Mouse (Mus musculus) liver, embryonic 16.5 days (tissue): ENCODE data around the gene Nadk. TPM values are rescaled to one million over a fixed set of nuclear protein-coding genes. Genes with fewer than 3 reads are reported as not detected.

Experiments used
- ATAC-seq: fragments of 200-750 bp; cut with Nextera tagmentation; 2 replicates; pipeline ENCODE4 v1.8.0; 2017; ENCODE audit warnings: low read depth, mild to moderate bottlenecking, moderate number of reproducible peaks, moderate library complexity
- H3K27ac ChIP-seq: fragments of 300-500 bp; sonication (generic); 2 replicates; pipeline ENCODE4 v1.5.1; 2014; ENCODE audit warnings: mild to moderate bottlenecking, low read length
- H3K27me3 ChIP-seq: fragments of 300-500 bp; sonication (generic); 2 replicates; pipeline ENCODE4 v1.6.1; 2014; ENCODE audit warnings: low read depth, low read length, mixed read lengths; ENCODE audit not compliant: control insufficient read depth, insufficient read depth
- H3K36me3 ChIP-seq: fragments of 300-500 bp; sonication (generic); 2 replicates; pipeline ENCODE4 v1.6.1; 2014; ENCODE audit warnings: mild to moderate bottlenecking; ENCODE audit not compliant: control insufficient read depth, insufficient read depth
- H3K4me1 ChIP-seq: fragments of 300-500 bp; sonication (generic); 2 replicates; pipeline ENCODE4 v1.6.1; 2014; ENCODE audit warnings: low read depth, low read length, mixed read lengths; ENCODE audit not compliant: control insufficient read depth
- H3K4me2 ChIP-seq: fragments of 300-500 bp; sonication (generic); 2 replicates; pipeline ENCODE4 v1.6.1; 2014; ENCODE audit warnings: low read depth, low read length, mixed read lengths
- H3K4me3 ChIP-seq: fragments of 300-500 bp; sonication (generic); 2 replicates; pipeline ENCODE4 v1.5.1; 2014; ENCODE audit warnings: low read depth, mild to moderate bottlenecking, low read length
- H3K9ac ChIP-seq: fragments of 300-500 bp; sonication (generic); 2 replicates; pipeline ENCODE4 v1.6.1; 2014; ENCODE audit warnings: low read depth, low read length
- H3K9me3 ChIP-seq: fragments of 300-500 bp; sonication (generic); replicated peaks from 2 replicates; pipeline ENCODE4 v1.6.1; 2016; ENCODE audit warnings: low read length; ENCODE audit not compliant: control insufficient read depth
- WGBS: fragments of 180-500 bp; shearing (Covaris S2); extraction: QIAGEN DNeasy Blood & Tissue Kit; methylation state at CpG from one replicate; pipeline ENCODE4 v1.1.7; 2014; ENCODE audit not compliant: insufficient replicate concordance; 5-methylcytosine and 5-hydroxymethylcytosine counted together
- polyA plus RNA-seq: library from polyadenylated mRNA; unstranded; fragments of >200 nt; fragmentation: Nextera tagmentation; extraction: Ambion mirVana; gene quantifications from 2 replicates; pipeline ENCODE4 v1.2.1, GENCODE M21; 2015

Gene Nadk
- polyA plus RNA-seq, 1 experiment from 2014 or later: 42.9 TPM

GRCm38 (mm10) chr4:155595777-155596176 lies 33.6 kb downstream of the Nadk start:
- Histone ChIP-seq H3K27me3 (no peaks in the 10 kb centered on the region), H3K9me3 (no peaks in the 10 kb centered on the region), H3K4me1 (peaks cover 21% of the 10 kb centered on the region), H3K27ac (no peak overlapping the region), H3K4me3 (no peak overlapping the region), H3K36me3 (no peaks in the 10 kb centered on the region; the same call in 1 of the 2 replicates), H3K4me2 (no peak overlapping the region), H3K9ac (no peak overlapping the region)
- ATAC-seq: no peak
- WGBS: 60% methylated on average over 3 of the region's 3 CpGs

- Histone ChIP-seq H3K27me3 (no peaks in the 10 kb centered on the region), H3K27ac (no peak overlapping the region), H3K36me3 (no peaks in the 10 kb centered on the region), H3K4me2 (no peak overlapping the region), H3K9ac (no peak overlapping the region), H3K4me1 (peaks cover 22% of the 10 kb centered on the region), H3K4me3 (no peak overlapping the region), H3K9me3 (no peaks in the 10 kb centered on the region)
- WGBS: 40% methylated on average over 5 of the region's 5 CpGs
- ATAC-seq: no peak
Observed at GRCm38 (mm10) chr4:155596606-155597005, 34.4 kb downstream of the Nadk start.

GRCm38 (mm10) chr4:155598536-155598935 lies 36.4 kb downstream of the Nadk start:
- no peak overlapping the region for H3K4me2 ChIP-seq

GRCm38 (mm10) chr4:155599901-155600825 lies 38.0 kb downstream of the Nadk start:
- no peaks in the 10 kb centered on the region for H3K36me3 ChIP-seq
- H3K27ac ChIP-seq: peak overlapping the region; percentile 95; the same call in 1 of the 2 replicates
- no peaks in the 10 kb centered on the region for H3K9me3 ChIP-seq
- H3K4me2 ChIP-seq: peak overlapping the region; percentile 88
- no peak for ATAC-seq
- WGBS: 55% methylated on average over 11 of the region's 11 CpGs
- no peaks in the 10 kb centered on the region for H3K27me3 ChIP-seq
- peak overlapping the region; percentile 96 for H3K4me3 ChIP-seq
- peaks cover 40% of the 10 kb centered on the region for H3K4me1 ChIP-seq
- no peak overlapping the region for H3K9ac ChIP-seq

More at GRCm38 (mm10) chr4:155598536-155598935, 36.4 kb downstream of the Nadk start:
- Histone ChIP-seq H3K9ac (no peak overlapping the region), H3K27me3 (no peaks in the 10 kb centered on the region), H3K4me3 (no peak overlapping the region), H3K27ac (no peak overlapping the region), H3K36me3 (no peaks in the 10 kb centered on the region), H3K9me3 (no peaks in the 10 kb centered on the region), H3K4me1 (peaks cover 34% of the 10 kb centered on the region)
- 20% methylated on average over 20 of the region's 20 CpGs for WGBS
- ATAC-seq: no peak

GRCm38 (mm10) chr4:155601091-155601996 lies 39.2 kb downstream of the Nadk start, which contains the start of gene Slc35e2:
Gene Slc35e2 (plus strand): TSS chr4:155601416.
- no peaks in the 10 kb centered on the region for H3K9me3 ChIP-seq
- peak within 1 kb of the TSS; percentile 96 for H3K4me3 ChIP-seq
- peak within 1 kb of the TSS; percentile 88 for H3K4me2 ChIP-seq
- peak within 1 kb of the TSS; percentile 91 for H3K9ac ChIP-seq
- peak within 1 kb of the TSS; percentile 95 for H3K27ac ChIP-seq
- under 1% methylated on average over 64 of the region's 65 CpGs for WGBS
- ATAC-seq: peak; percentile 92
- no peaks in the 10 kb centered on the region for H3K27me3 ChIP-seq
- H3K4me1 ChIP-seq: peaks cover 38% of the 10 kb centered on the region
- H3K36me3 ChIP-seq: no peaks in the 10 kb centered on the region

- no peaks in the 10 kb centered on the region for H3K9me3 ChIP-seq
- H3K27ac ChIP-seq: peak overlapping the region; percentile 95
- peak; percentile 12 for ATAC-seq
- H3K9ac ChIP-seq: peak overlapping the region; percentile 91
- H3K4me1 ChIP-seq: peaks cover 32% of the 10 kb centered on the region
- WGBS: under 1% methylated on average over 31 of the region's 31 CpGs
- H3K27me3 ChIP-seq: no peaks in the 10 kb centered on the region
- peak overlapping the region; percentile 96 for H3K4me3 ChIP-seq
- H3K36me3 ChIP-seq: no peaks in the 10 kb centered on the region
- H3K4me2 ChIP-seq: peak overlapping the region; percentile 88
Observed at GRCm38 (mm10) chr4:155601997-155602456, 39.8 kb downstream of the Nadk start.

- Histone ChIP-seq H3K9ac (peak overlapping the region; percentile 91), H3K27me3 (no peaks in the 10 kb centered on the region), H3K27ac (peak overlapping the region; percentile 95), H3K4me1 (peaks cover 32% of the 10 kb centered on the region), H3K9me3 (no peaks in the 10 kb centered on the region), H3K36me3 (no peaks in the 10 kb centered on the region), H3K4me3 (peak overlapping the region; percentile 96), H3K4me2 (peak overlapping the region; percentile 88)
- 28% methylated on average over 1 of the region's 1 CpGs for WGBS
- ATAC-seq: no peak
Observed at GRCm38 (mm10) chr4:155602753-155603152, 40.6 kb downstream of the Nadk start.

- Histone ChIP-seq H3K9ac (no peak overlapping the region), H3K36me3 (no peaks in the 10 kb centered on the region), H3K4me3 (no peak overlapping the region), H3K4me1 (peaks cover 25% of the 10 kb centered on the region), H3K27me3 (no peaks in the 10 kb centered on the region), H3K27ac (peak overlapping the region; percentile 20; the same call in 1 of the 2 replicates), H3K4me2 (no peak overlapping the region), H3K9me3 (no peaks in the 10 kb centered on the region)
- WGBS: 83% methylated on average over 6 of the region's 6 CpGs
- no peak for ATAC-seq
Observed at GRCm38 (mm10) chr4:155603801-155604200, 41.6 kb downstream of the Nadk start.
